Mouse (Mus musculus): ENCODE results near the gene Stx4a. TPM values are rescaled to one million over a fixed set of nuclear protein-coding genes. Genes with fewer than 3 reads are reported as not detected.

Gene Stx4a
- total and polyA plus RNA-seq, 2 experiments from 2014 or later: 7.1 to 20.7 TPM

DNA sequence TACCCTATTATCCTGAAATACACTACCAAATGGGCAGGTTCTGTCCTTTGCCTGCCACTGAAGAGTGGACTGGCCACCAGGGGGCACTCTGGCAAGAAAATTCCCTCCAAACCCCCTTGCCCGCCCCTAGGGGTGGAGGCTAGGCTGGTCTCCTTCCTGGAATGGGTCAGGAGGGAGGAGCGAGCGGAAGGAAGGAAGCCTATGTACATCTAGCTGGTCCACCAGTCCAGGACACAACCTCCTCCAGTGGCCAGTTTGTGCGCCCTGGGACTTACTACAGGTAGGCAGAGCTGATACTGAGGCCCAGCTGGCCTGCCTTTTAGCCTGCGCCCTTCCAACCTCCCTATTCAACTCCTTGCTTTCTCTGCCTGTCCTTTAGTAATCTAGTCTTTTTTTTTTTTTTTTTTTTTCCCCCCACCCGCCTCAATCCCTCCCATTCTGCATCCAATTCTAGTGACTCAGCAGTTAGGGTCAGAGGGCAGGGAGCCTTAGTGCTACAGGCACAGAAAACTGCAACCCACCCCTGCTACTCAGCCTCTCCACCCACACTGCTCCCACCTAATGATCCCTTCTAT is 23.6 kb upstream of the Stx4a start, which contains the start of gene Hsd3b7:
Hsd3b7 (plus strand) TSS at position 170 of the 575 bp plus-strand sequence.
- DNase-seq (ENCODE audit: low spot score) (peak; percentile 90), ATAC-seq (ENCODE audit: low FRiP score) (peak; percentile 78)
- Histone ChIP-seq H3K9me3 (ENCODE audit: low read length) (no peaks in the 10 kb centered on the region), H3K9ac (replicated peaks; ENCODE audit: low read length, poor library complexity, severe bottlenecking) (no peak within 1 kb of the TSS), H3K4me3 (ENCODE audit: low read depth, low read length) (no peak within 1 kb of the TSS), H3K36me3 (ENCODE audit: insufficient read depth, low read length) (peaks cover 74% of the 10 kb centered on the region), H3K27ac (ENCODE audit: low read depth, low read length) (peak within 1 kb of the TSS; percentile 47), H3K4me1 (ENCODE audit: insufficient read depth, low read length) (no peaks in the 10 kb centered on the region), H3K4me2 (ENCODE audit: low read depth, low read length, poor library complexity, severe bottlenecking) (peak within 1 kb of the TSS; percentile 34), H3K27me3 (ENCODE audit: insufficient read depth, low read length) (no peaks in the 10 kb centered on the region)
- peak; percentile 97 for TF ChIP-seq CTCF (IDR thresholded peaks at IDR 0.05)
- 22% methylated on average over 6 of the region's 6 CpGs for WGBS

DNA sequence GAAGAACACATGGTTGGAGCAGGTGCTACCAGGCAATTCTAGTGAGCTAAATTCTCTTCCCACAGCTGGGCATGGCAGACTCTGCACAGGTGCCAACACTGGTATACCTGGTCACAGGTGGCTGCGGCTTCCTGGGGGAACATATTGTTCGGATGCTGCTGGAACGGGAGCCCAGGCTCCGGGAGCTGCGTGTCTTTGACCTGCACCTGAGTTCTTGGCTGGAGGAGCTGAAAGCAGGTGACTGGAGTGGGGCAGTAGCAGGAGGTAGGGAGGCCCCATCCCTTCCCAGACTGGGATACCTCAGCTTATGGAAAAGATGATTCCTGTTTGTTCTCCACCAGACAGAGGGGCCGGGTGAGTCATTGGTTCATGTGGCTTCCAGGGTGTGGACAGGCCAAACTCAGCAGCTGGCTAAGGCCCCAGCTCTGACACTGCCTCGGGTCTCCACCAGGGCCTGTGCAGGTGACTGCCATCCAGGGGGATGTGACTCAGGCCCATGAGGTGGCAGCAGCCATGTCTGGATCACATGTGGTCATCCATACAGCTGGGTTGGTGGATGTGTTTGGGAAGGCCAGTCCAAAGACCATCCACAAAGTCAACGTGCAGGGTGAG is 23.0 kb upstream of the Stx4a start:
- Histone ChIP-seq H3K9me3 (ENCODE audit: low read length) (no peaks in the 10 kb centered on the region), H3K4me3 (ENCODE audit: low read depth, low read length) (no peak overlapping the region), H3K9ac (replicated peaks; ENCODE audit: low read length, poor library complexity, severe bottlenecking) (no peak overlapping the region), H3K4me2 (ENCODE audit: low read depth, low read length, poor library complexity, severe bottlenecking) (peak overlapping the region; percentile 34), H3K36me3 (ENCODE audit: insufficient read depth, low read length) (peaks cover 70% of the 10 kb centered on the region), H3K27ac (ENCODE audit: low read depth, low read length) (no peak overlapping the region), H3K4me1 (ENCODE audit: insufficient read depth, low read length) (no peaks in the 10 kb centered on the region), H3K27me3 (ENCODE audit: insufficient read depth, low read length) (no peaks in the 10 kb centered on the region)
- no peak for ATAC-seq (ENCODE audit: low FRiP score)
- TF ChIP-seq CTCF (IDR thresholded peaks at IDR 0.05): no peak
- 94% methylated on average over 8 of the region's 8 CpGs for WGBS
- no peak for DNase-seq (ENCODE audit: low spot score)

DNA sequence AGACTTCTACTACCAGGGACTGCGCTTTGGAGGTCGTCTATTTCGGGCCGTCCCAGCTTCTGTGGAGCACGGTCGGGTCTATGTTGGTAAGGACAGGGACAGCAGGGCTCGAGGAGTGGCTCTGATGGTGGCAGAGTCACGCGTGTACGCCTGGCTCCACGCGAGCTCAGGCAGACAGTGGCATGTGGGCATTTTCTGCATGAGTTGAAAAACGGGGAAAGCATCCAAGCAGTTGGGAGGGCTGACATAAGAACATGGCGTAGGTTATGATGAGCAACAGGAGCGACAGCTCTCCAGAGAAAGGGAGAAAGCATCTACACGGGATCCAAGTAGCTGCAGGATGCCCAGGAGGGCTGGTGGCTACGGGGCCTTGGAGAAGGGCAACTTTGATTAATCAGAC is 21.8 kb upstream of the Stx4a start:
- Histone ChIP-seq H3K27me3 (ENCODE audit: insufficient read depth, low read length) (no peaks in the 10 kb centered on the region), H3K4me2 (ENCODE audit: low read depth, low read length, poor library complexity, severe bottlenecking) (no peak overlapping the region), H3K4me3 (ENCODE audit: low read depth, low read length) (no peak overlapping the region), H3K9ac (replicated peaks; ENCODE audit: low read length, poor library complexity, severe bottlenecking) (no peak overlapping the region), H3K27ac (ENCODE audit: low read depth, low read length) (no peak overlapping the region), H3K36me3 (ENCODE audit: insufficient read depth, low read length) (peaks cover 64% of the 10 kb centered on the region), H3K4me1 (ENCODE audit: insufficient read depth, low read length) (no peaks in the 10 kb centered on the region), H3K9me3 (ENCODE audit: low read length) (no peaks in the 10 kb centered on the region)
- ATAC-seq (ENCODE audit: low FRiP score): no peak
- 90% methylated on average over 17 of the region's 17 CpGs for WGBS
- peak; percentile 32 for DNase-seq (ENCODE audit: low spot score)
- no peak for TF ChIP-seq CTCF (IDR thresholded peaks at IDR 0.05)

DNA sequence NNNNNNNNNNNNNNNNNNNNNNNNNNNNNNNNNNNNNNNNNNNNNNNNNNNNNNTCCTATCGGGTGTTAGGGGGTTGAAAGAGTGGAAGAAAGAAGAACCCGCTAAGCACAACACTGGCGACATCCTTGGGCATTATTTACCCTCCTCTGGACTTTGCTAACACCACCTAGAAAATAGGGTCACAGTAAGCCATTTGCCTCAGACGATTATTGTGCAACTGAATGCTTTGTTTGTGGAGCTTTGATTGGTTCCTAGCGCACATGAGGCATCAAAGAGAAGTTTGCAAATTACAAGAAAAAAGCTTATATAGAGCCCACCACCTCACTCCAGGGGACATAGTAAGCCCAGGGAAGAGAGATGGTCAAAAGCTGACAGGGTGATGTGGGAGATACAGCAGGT is 15.3 kb upstream of the Stx4a start:
- Histone ChIP-seq H3K4me1 (ENCODE audit: insufficient read depth, low read length) (no peaks in the 10 kb centered on the region), H3K9ac (replicated peaks; ENCODE audit: low read length, poor library complexity, severe bottlenecking) (no peak overlapping the region), H3K4me2 (ENCODE audit: low read depth, low read length, poor library complexity, severe bottlenecking) (no peak overlapping the region), H3K4me3 (ENCODE audit: low read depth, low read length) (no peak overlapping the region), H3K27me3 (ENCODE audit: insufficient read depth, low read length) (no peaks in the 10 kb centered on the region), H3K27ac (ENCODE audit: low read depth, low read length) (no peak overlapping the region), H3K36me3 (ENCODE audit: insufficient read depth, low read length) (peaks cover 68% of the 10 kb centered on the region), H3K9me3 (ENCODE audit: low read length) (no peaks in the 10 kb centered on the region)
- ATAC-seq (ENCODE audit: low FRiP score) (no peak), DNase-seq (ENCODE audit: low spot score) (no peak)
- TF ChIP-seq CTCF (IDR thresholded peaks at IDR 0.05): no peak
- 80% methylated on average over 5 of the region's 5 CpGs for WGBS

DNA sequence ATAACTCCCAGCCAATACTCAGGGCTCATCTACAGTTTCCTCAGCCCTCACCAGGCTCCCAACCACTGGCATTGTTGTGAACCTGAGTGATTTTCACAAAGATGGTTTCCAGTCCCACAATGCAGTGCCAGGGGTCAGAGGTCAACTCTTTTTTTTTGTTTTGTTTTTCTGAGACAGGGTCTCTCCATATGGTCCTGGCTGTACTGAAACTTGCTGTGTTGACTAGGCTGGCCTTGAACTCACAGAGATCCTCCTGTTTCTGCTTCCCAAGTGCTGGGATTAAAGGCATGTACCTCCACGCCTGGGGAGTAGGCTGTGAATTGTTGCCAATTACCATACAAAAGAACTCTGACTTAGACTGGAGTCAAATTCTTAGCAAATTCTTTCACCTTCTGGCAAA is 14.2 kb upstream of the Stx4a start:
- WGBS: 100% methylated on average over 1 of the region's 1 CpGs
- no peaks in the 10 kb centered on the region for H3K27me3 ChIP-seq (ENCODE audit: insufficient read depth, low read length)
- H3K4me2 ChIP-seq (ENCODE audit: low read depth, low read length, poor library complexity, severe bottlenecking): no peak overlapping the region
- DNase-seq (ENCODE audit: low spot score): no peak
- no peaks in the 10 kb centered on the region for H3K4me1 ChIP-seq (ENCODE audit: insufficient read depth, low read length)
- ATAC-seq (ENCODE audit: low FRiP score): no peak
- no peak overlapping the region for H3K27ac ChIP-seq (ENCODE audit: low read depth, low read length)
- no peak for TF ChIP-seq CTCF (IDR thresholded peaks at IDR 0.05)
- H3K9me3 ChIP-seq (ENCODE audit: low read length): no peaks in the 10 kb centered on the region
- H3K36me3 ChIP-seq (ENCODE audit: insufficient read depth, low read length): peaks cover 73% of the 10 kb centered on the region
- H3K9ac ChIP-seq (replicated peaks; ENCODE audit: low read length, poor library complexity, severe bottlenecking): no peak overlapping the region
- no peak overlapping the region for H3K4me3 ChIP-seq (ENCODE audit: low read depth, low read length)

DNA sequence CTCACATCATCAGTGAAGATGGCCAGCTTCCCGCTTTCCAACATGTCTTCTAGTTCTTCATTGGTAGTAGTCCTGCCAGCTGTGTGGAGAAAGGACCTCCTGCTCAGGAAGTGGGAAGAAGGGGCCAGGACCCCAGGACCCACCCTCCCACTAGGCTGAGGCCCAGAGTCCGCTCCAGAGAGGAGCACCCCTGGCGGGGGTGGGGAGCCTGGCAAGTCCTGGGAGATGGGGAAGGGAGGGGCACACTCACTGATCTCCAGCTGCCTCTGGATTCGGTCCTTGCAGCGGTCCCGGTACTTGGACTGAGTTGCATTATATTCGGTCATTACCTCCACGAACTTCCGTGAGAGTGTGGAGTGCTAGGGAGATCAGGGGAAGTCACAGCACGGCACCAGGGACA is 13.4 kb upstream of the Stx4a start:
- ATAC-seq (ENCODE audit: low FRiP score) (no peak), DNase-seq (ENCODE audit: low spot score) (no peak)
- H3K27ac ChIP-seq (ENCODE audit: low read depth, low read length): no peak overlapping the region
- peaks cover 67% of the 10 kb centered on the region for H3K36me3 ChIP-seq (ENCODE audit: insufficient read depth, low read length)
- H3K9me3 ChIP-seq (ENCODE audit: low read length): no peaks in the 10 kb centered on the region
- no peak overlapping the region for H3K4me2 ChIP-seq (ENCODE audit: low read depth, low read length, poor library complexity, severe bottlenecking)
- 80% methylated on average over 10 of the region's 10 CpGs for WGBS
- TF ChIP-seq CTCF (IDR thresholded peaks at IDR 0.05): no peak
- H3K27me3 ChIP-seq (ENCODE audit: insufficient read depth, low read length): no peaks in the 10 kb centered on the region
- no peaks in the 10 kb centered on the region for H3K4me1 ChIP-seq (ENCODE audit: insufficient read depth, low read length)
- no peak overlapping the region for H3K4me3 ChIP-seq (ENCODE audit: low read depth, low read length)
- H3K9ac ChIP-seq (replicated peaks; ENCODE audit: low read length, poor library complexity, severe bottlenecking): no peak overlapping the region
